Mouse (Mus musculus) cortical plate, adult 2 months (tissue): ENCODE measurements at regions not wholly inside any gene's neighbourhood (a gene's known extent, or its start where the extent isn't known, plus 50 kb on each side); places are given as distances from the start of the nearest gene placed in this dataset.

Experiments
- H3K27ac ChIP-seq: fragments of 200-500 bp; 2 replicates; pipeline ENCODE4 v1.5.1; 2012; ENCODE audit warnings: low read length, control low read depth, inconsistent platforms; ENCODE audit not compliant: insufficient read depth
- H3K4me1 ChIP-seq: fragments of 200-500 bp; 2 replicates; pipeline ENCODE4 v1.6.1; 2011; ENCODE audit warnings: low read length; ENCODE audit not compliant: control insufficient read depth, insufficient read depth
- H3K4me3 ChIP-seq: fragments of 200-500 bp; 2 replicates; pipeline ENCODE4 v1.5.1; 2011; ENCODE audit warnings: mild to moderate bottlenecking, low read length, control low read depth; ENCODE audit not compliant: insufficient read depth
- CTCF ChIP-seq: fragments of 200-500 bp; IDR thresholded peaks from 2 replicates; pipeline ENCODE4 v1.5.1; 2011; ENCODE audit warnings: mild to moderate bottlenecking, control low read depth, low read length; ENCODE audit not compliant: insufficient read depth; ENCODE audit errors: extremely low read depth
- POLR2A ChIP-seq: fragments of 200-500 bp; IDR thresholded peaks from 2 replicates; pipeline ENCODE4 v1.6.1; 2011; ENCODE audit warnings: mild to moderate bottlenecking, low read length, control low read depth; ENCODE audit not compliant: insufficient read depth; ENCODE audit errors: extremely low read depth

GRCm38 (mm10) chr11:52568794-52569193 is 172.6 kb downstream of the 9530068E07Rik start:
- Histone ChIP-seq H3K27ac (no peak overlapping the region), H3K4me3 (no peak overlapping the region), H3K4me1 (peaks cover 1% of the 10 kb centered on the region; the same call in 1 of the 2 replicates)
- TF ChIP-seq POLR2A (no peak), CTCF (no peak)

- TF ChIP-seq CTCF: no peak
- no peak for TF ChIP-seq POLR2A
- H3K27ac ChIP-seq: no peak overlapping the region
- peaks cover 1% of the 10 kb centered on the region; the same call in 1 of the 2 replicates for H3K4me1 ChIP-seq
- H3K4me3 ChIP-seq: no peak overlapping the region
Measured at GRCm38 (mm10) chr11:52569759-52570158, 173.5 kb downstream of the 9530068E07Rik start.

DNA sequence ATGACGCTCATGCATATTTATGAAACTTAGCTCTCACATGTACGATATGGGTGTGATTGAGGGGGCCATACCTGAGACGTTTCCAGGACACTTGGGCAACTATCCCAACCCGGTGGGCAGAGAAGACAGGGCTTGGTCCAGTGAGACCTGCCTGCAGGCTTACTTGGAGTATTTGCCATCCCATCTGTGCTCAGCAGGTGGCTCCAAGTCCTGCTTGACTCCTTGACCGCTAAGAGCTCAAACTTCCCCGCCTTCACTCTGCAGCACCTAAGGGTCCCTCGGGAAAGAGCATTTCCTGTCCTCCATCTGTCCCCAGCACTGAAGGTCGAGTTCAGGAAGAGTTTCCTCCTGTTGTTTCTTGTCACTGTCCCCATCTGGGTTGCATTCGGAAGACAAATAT is 182.2 kb downstream of the 9530068E07Rik start:
- Histone ChIP-seq H3K4me1 (no peaks in the 10 kb centered on the region), H3K4me3 (no peak overlapping the region), H3K27ac (no peak overlapping the region)
- TF ChIP-seq CTCF: no peak
- TF ChIP-seq POLR2A: no peak

DNA sequence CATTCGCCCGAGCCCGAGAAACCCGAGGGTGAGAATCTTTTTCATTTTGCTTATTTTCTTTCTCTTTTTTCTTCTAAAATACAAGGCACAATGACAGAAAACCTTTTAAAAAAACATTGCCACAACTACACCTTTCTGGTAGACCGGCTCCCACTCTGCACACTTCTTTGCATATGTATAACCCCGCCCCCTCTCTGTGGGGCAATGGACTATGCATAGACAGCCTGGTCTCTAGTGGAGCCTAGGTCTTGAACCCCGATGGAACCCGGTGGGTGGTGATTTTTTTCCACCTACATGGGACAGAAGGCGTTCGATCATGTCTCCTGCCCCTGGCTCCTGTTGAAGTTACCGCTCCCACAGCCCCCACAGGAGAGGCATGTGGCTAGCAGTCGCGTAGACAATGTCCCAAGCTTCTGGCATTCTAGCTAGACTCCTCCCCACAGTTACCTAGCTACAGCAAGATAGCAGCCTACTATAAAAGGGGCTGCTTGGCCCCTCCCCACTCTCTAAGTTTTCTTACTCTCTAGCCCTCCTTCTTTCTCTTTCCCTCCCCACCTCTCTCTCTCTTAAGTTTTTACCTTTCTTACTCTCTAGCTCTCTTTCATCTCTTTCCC is 183.6 kb downstream of the 9530068E07Rik start:
- Histone ChIP-seq H3K27ac (no peak overlapping the region), H3K4me1 (no peaks in the 10 kb centered on the region), H3K4me3 (no peak overlapping the region)
- no peak for TF ChIP-seq CTCF
- TF ChIP-seq POLR2A: no peak

- Histone ChIP-seq H3K4me3 (no peak overlapping the region), H3K4me1 (no peaks in the 10 kb centered on the region), H3K27ac (no peak overlapping the region)
- TF ChIP-seq CTCF: no peak
- TF ChIP-seq POLR2A: no peak
Measured at GRCm38 (mm10) chr11:52591596-52592180, 172.7 kb upstream of the Fstl4 start.

DNA sequence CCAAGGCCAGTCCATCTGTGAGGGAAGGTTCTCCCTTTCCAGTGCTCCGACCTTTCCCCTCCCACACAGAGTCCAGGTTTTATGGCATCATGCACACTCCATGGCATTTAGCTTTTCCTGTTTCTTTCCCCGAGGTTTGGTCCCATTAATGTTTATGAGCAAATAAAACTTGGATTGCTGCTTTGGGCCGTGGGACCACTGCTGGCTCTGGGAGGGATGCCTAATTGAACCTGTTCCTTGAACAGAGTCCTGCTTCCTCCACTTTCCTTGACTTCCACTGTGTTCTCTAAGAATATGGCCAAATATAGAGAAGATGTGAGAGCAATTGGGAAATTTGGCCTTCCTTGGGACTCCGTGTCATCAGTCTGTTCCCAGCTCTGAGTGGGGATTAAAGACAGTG is 170.3 kb upstream of the Fstl4 start:
- Histone ChIP-seq H3K4me3 (no peak overlapping the region), H3K4me1 (no peaks in the 10 kb centered on the region), H3K27ac (no peak overlapping the region)
- TF ChIP-seq POLR2A (no peak), CTCF (no peak)

GRCm38 (mm10) chr11:52601196-52601595 is 163.2 kb upstream of the Fstl4 start:
- TF ChIP-seq POLR2A: no peak
- TF ChIP-seq CTCF: no peak
- H3K4me3 ChIP-seq: no peak overlapping the region
- peaks cover 7% of the 10 kb centered on the region for H3K4me1 ChIP-seq
- no peak overlapping the region for H3K27ac ChIP-seq

GRCm38 (mm10) chr11:52602061-52602561 is 162.3 kb upstream of the Fstl4 start:
- Histone ChIP-seq H3K4me1 (peaks cover 7% of the 10 kb centered on the region), H3K27ac (no peak overlapping the region), H3K4me3 (no peak overlapping the region)
- TF ChIP-seq CTCF (no peak), POLR2A (no peak)

DNA sequence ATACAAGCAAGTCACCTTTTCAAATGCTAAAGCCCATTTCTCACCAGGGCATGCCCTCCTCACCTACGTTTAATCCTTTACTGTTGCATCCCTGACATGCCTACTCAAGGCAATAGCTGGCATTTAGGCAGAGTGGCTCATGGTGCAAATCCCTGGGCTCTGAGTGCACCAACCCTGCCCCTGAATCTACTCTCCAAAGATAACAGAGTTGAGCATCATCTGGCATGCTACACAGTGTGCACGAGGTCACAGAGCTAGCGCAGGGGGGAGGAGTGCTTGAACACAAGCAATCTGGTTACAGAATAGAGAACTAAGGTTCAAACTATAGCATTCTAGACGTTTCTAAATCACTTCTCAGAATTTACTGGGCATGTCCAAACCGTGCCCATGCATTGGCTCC is 161.6 kb upstream of the Fstl4 start:
- H3K4me3 ChIP-seq: no peak overlapping the region

GRCm38 (mm10) chr11:52610681-52611165 is 153.7 kb upstream of the Fstl4 start:
- H3K27ac ChIP-seq: no peak overlapping the region
- no peak overlapping the region for H3K4me3 ChIP-seq
- no peak for TF ChIP-seq CTCF
- H3K4me1 ChIP-seq: no peaks in the 10 kb centered on the region

More for the DNA sequence above, 161.6 kb upstream of the Fstl4 start:
- H3K27ac ChIP-seq: no peak overlapping the region
- H3K4me1 ChIP-seq: peaks cover 7% of the 10 kb centered on the region
- TF ChIP-seq POLR2A (no peak), CTCF (no peak)

- Histone ChIP-seq H3K4me3 (no peak overlapping the region), H3K27ac (no peak overlapping the region), H3K4me1 (no peaks in the 10 kb centered on the region)
- TF ChIP-seq CTCF: no peak
- TF ChIP-seq POLR2A: no peak
Measured at GRCm38 (mm10) chr11:52615622-52616021, 148.8 kb upstream of the Fstl4 start.
